Mouse (Mus musculus): ENCODE measurements at regions not wholly inside any gene's neighbourhood (a gene's known extent, or its start where the extent isn't known, plus 50 kb on each side); places are given as distances from the start of the nearest gene placed in this dataset.
"Not testable (repeated sequence)": the region's sequence is repeated elsewhere in the genome, so short reads cannot be mapped to it uniquely, and the experiment has no call there.

DNA sequence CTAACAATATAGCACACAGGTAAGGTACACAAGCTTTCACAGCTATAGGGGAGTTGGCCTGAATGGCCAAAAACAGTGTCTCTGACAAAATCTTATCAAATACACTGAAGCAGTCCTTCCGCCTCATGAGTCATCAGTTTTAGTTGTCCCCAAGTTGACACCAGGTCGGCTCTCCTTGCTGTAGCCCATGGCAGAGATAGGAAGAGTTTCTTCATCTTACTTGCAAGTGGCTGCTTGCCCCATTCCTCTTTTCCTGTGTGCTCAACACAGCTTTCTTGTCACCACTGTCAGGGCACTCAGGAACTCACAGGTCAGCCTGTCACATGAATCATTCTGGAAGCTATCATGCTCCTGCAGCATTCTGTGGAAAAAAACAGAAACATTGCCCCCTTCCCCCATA, 77.1 kb downstream of the Olfr721-ps1 start:
- H3K27ac ChIP-seq (ENCODE audit: insufficient read depth, low read depth, low read length); H3K27me3 ChIP-seq (replicated peaks; ENCODE audit: control insufficient read depth, insufficient read depth, low read length); DNase-seq; H3K4me1 ChIP-seq (ENCODE audit: control insufficient read depth, insufficient read depth, low read length); H3K36me3 ChIP-seq (ENCODE audit: control insufficient read depth, insufficient read depth, low read length); H3K4me3 ChIP-seq (ENCODE audit: insufficient read depth, low read depth, low read length): not testable (repeated sequence)
- WGBS: 62% methylated on average over 2 of the region's 2 CpGs

DNA sequence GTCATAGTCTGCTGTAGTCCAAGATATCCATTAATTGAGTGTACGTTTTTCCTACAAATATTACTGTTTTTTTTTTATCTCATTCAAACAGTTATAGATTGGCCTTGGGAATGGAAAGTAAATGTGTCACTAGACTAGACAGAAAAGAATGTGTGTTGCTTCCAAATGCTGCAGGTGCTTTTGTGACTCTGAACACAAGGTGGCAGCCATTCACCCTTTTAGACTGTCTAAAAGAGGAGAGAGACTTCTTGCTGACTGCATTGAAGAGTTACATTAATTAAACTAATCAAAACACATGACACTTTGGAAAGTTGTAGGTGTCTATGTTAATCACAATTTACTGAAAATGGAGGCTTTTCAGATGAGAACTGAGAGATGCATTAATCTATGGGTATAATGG, 80.7 kb downstream of the Olfr721-ps1 start:
- no peak overlapping the region for H3K27ac ChIP-seq (ENCODE audit: insufficient read depth, low read depth, low read length)
- no peaks in the 10 kb centered on the region for H3K36me3 ChIP-seq (ENCODE audit: control insufficient read depth, insufficient read depth, low read length)
- TF ChIP-seq CTCF (conservative IDR thresholded peaks at IDR 0.05; ENCODE audit: insufficient read depth, insufficient read length, low read depth, low read length): 0 out of 2 replicates have a peak, but pooled peaks have one; percentile 17
- no peak for TF ChIP-seq POLR2A (IDR thresholded peaks at IDR 0.05; ENCODE audit: low read depth, low read length)
- 32% methylated on average over 1 of the region's 1 CpGs for WGBS
- H3K27me3 ChIP-seq (replicated peaks; ENCODE audit: control insufficient read depth, insufficient read depth, low read length): no peaks in the 10 kb centered on the region
- no peaks in the 10 kb centered on the region for H3K4me1 ChIP-seq (ENCODE audit: control insufficient read depth, insufficient read depth, low read length)
- peak; percentile 57 for DNase-seq
- no peak overlapping the region for H3K4me3 ChIP-seq (ENCODE audit: insufficient read depth, low read depth, low read length)

DNA sequence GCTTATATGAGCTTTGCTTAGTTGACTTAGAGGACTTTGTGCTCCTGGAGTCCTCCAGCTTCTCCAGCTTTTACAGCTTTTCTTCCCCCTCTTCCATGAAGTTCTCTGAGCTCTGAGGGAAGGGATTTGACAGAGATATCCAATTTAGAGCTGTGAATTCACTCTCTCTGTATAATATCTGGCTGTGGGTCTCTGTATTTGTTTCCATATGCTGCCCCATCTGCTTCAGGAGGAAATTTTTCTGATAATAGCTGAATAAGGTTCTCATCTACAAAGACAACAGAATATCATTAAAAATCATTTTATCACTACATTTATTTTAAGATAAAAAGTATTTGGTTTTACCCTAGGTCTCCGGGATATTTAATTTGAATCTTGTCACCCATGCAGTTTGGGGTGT, 85.3 kb downstream of the Olfr721-ps1 start:
- WGBS: 97% methylated on average over 1 of the region's 1 CpGs
- Histone ChIP-seq H3K36me3 (ENCODE audit: control insufficient read depth, insufficient read depth, low read length) (no peaks in the 10 kb centered on the region), H3K27me3 (replicated peaks; ENCODE audit: control insufficient read depth, insufficient read depth, low read length) (no peaks in the 10 kb centered on the region)

DNA sequence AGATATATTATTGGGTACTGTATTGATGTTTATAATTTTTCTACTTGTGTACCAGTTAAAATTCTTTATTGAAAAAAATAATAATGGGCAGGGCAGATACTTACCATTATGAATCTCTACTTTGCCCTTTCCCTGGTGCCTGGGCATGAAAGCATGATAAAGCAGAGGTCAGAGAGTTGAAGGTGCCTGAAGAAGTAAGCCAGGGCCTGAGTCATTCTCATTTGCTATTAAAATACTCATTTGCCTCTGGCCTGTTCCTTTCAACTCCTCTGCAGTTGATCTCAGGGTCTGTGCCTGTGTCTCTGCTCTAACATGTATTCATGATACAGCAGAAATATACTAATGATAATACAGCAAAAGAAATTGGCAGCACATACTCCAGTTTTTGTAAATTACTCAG, 89.4 kb downstream of the Olfr721-ps1 start:
- no peak for DNase-seq
- Histone ChIP-seq H3K4me1 (ENCODE audit: control insufficient read depth, insufficient read depth, low read length) (no peaks in the 10 kb centered on the region), H3K27ac (ENCODE audit: insufficient read depth, low read depth, low read length) (no peak overlapping the region), H3K27me3 (replicated peaks; ENCODE audit: control insufficient read depth, insufficient read depth, low read length) (no peaks in the 10 kb centered on the region), H3K36me3 (ENCODE audit: control insufficient read depth, insufficient read depth, low read length) (no peaks in the 10 kb centered on the region), H3K4me3 (ENCODE audit: insufficient read depth, low read depth, low read length) (no peak overlapping the region)
- TF ChIP-seq POLR2A (IDR thresholded peaks at IDR 0.05; ENCODE audit: low read depth, low read length) (no peak), CTCF (conservative IDR thresholded peaks at IDR 0.05; ENCODE audit: insufficient read depth, insufficient read length, low read depth, low read length) (no peak)

More for the DNA sequence above, 85.3 kb downstream of the Olfr721-ps1 start:
- Histone ChIP-seq H3K4me1 (ENCODE audit: control insufficient read depth, insufficient read depth, low read length) (no peaks in the 10 kb centered on the region), H3K27ac (ENCODE audit: insufficient read depth, low read depth, low read length) (no peak overlapping the region), H3K4me3 (ENCODE audit: insufficient read depth, low read depth, low read length) (no peak overlapping the region)
- DNase-seq: no peak
- TF ChIP-seq POLR2A (IDR thresholded peaks at IDR 0.05; ENCODE audit: low read depth, low read length): no peak

DNA sequence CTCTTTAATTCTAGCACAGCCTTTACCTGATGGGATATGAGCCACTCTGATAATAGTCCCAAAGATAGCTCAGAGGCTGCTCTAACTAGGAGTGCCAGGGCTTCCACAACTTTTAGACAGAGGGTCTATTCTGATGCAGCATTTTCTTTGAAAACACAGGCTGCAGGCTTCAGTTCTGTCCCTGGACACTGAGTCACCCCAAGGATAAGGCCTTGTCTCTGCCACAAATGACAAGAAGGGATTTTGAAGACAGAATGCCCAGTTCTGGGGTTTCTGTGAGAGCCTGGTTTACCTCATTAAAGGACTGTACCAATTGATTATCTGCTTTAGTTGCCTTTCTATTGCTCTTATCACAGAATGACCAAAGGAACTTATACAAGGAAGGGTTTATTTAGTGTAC, 90.9 kb downstream of the Olfr721-ps1 start:
- no peaks in the 10 kb centered on the region for H3K27me3 ChIP-seq (replicated peaks; ENCODE audit: control insufficient read depth, insufficient read depth, low read length)
- H3K36me3 ChIP-seq (ENCODE audit: control insufficient read depth, insufficient read depth, low read length): no peaks in the 10 kb centered on the region
- no peak overlapping the region for H3K4me3 ChIP-seq (ENCODE audit: insufficient read depth, low read depth, low read length)
- DNase-seq: no peak
- H3K27ac ChIP-seq (ENCODE audit: insufficient read depth, low read depth, low read length): no peak overlapping the region
- no peaks in the 10 kb centered on the region for H3K4me1 ChIP-seq (ENCODE audit: control insufficient read depth, insufficient read depth, low read length)
- TF ChIP-seq CTCF (conservative IDR thresholded peaks at IDR 0.05; ENCODE audit: insufficient read depth, insufficient read length, low read depth, low read length) (no peak), POLR2A (IDR thresholded peaks at IDR 0.05; ENCODE audit: low read depth, low read length) (no peak)

DNA sequence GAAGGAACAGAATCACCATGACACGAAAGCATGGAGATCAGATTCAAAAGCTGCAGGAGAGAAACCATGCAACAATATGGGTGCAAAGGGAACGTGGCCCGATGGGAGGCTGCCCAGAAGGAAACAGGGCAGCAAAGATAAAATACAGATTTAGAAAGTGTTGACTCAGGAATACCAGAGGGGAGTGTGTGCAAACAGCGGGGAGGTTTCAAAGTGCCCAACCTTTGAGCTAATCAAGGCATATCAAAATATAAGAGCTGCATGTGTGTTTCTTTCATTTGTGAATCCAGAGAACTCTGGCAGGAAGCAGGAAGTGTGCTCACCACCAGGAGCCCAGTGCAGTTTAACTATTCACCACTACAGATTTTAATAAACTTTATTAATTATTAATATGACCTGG, 110.8 kb downstream of the Olfr721-ps1 start:
- TF ChIP-seq POLR2A (IDR thresholded peaks at IDR 0.05; ENCODE audit: low read depth, low read length) (no peak), CTCF (conservative IDR thresholded peaks at IDR 0.05; ENCODE audit: insufficient read depth, insufficient read length, low read depth, low read length) (no peak)
- Histone ChIP-seq H3K4me3 (ENCODE audit: insufficient read depth, low read depth, low read length) (no peak overlapping the region), H3K4me1 (ENCODE audit: control insufficient read depth, insufficient read depth, low read length) (no peaks in the 10 kb centered on the region), H3K27me3 (replicated peaks; ENCODE audit: control insufficient read depth, insufficient read depth, low read length) (no peaks in the 10 kb centered on the region; the same call in 1 of the 2 replicates), H3K27ac (ENCODE audit: insufficient read depth, low read depth, low read length) (no peak overlapping the region), H3K36me3 (ENCODE audit: control insufficient read depth, insufficient read depth, low read length) (no peaks in the 10 kb centered on the region)
- WGBS: 74% methylated on average over 4 of the region's 4 CpGs
- no peak for DNase-seq

DNA sequence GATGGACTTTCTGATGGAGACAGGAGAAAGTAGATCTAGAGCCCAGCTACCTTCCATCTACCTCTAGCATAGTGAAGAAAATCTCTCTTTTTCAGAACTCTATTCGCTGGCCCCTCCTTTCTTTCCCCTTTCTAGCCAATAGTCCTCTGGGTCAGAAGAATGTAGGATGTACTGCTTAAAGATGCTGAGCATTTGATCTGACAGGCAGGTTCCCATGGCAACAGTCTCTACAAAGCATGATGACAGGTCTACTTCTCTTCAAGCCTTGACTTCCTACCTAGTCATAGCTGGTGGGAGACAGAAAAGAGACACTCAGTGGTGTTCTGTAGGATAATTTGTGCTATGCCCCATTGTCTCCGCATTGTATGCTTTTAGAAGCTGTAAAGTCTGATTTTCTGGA, 112.0 kb downstream of the Olfr721-ps1 start:
- WGBS: 95% methylated on average over 2 of the region's 2 CpGs
- no peaks in the 10 kb centered on the region for H3K36me3 ChIP-seq (ENCODE audit: control insufficient read depth, insufficient read depth, low read length)
- no peak overlapping the region for H3K4me3 ChIP-seq (ENCODE audit: insufficient read depth, low read depth, low read length)
- no peak for DNase-seq
- H3K27ac ChIP-seq (ENCODE audit: insufficient read depth, low read depth, low read length): no peak overlapping the region
- H3K27me3 ChIP-seq (replicated peaks; ENCODE audit: control insufficient read depth, insufficient read depth, low read length): no peaks in the 10 kb centered on the region; the same call in 1 of the 2 replicates
- no peaks in the 10 kb centered on the region for H3K4me1 ChIP-seq (ENCODE audit: control insufficient read depth, insufficient read depth, low read length)
- no peak for TF ChIP-seq POLR2A (IDR thresholded peaks at IDR 0.05; ENCODE audit: low read depth, low read length)
- no peak for TF ChIP-seq CTCF (conservative IDR thresholded peaks at IDR 0.05; ENCODE audit: insufficient read depth, insufficient read length, low read depth, low read length)

DNA sequence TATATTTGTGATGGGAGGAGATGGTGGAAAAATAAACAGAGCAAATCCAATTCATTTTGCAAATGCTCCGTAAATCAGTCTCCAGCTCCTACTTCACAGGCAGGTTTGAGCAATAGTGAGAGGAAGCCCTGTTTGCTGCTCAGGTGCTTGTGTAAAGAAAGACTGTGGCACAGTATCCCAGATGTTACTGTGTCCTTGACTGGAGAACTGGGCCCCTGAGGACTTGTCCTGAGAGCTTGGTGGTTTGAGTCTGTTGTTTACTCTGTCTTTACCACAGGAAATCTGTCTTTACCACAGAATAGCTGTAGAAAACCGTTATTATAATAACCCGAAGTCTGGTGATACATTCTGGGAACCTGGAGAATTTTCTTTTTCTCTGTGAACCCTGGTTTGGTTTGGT, 112.4 kb downstream of the Olfr721-ps1 start:
- Histone ChIP-seq H3K36me3 (ENCODE audit: control insufficient read depth, insufficient read depth, low read length) (no peaks in the 10 kb centered on the region), H3K27me3 (replicated peaks; ENCODE audit: control insufficient read depth, insufficient read depth, low read length) (no peaks in the 10 kb centered on the region; the same call in 1 of the 2 replicates), H3K4me1 (ENCODE audit: control insufficient read depth, insufficient read depth, low read length) (no peaks in the 10 kb centered on the region), H3K27ac (ENCODE audit: insufficient read depth, low read depth, low read length) (no peak overlapping the region), H3K4me3 (ENCODE audit: insufficient read depth, low read depth, low read length) (no peak overlapping the region)
- 78% methylated on average over 3 of the region's 3 CpGs for WGBS
- no peak for DNase-seq
- TF ChIP-seq POLR2A (IDR thresholded peaks at IDR 0.05; ENCODE audit: low read depth, low read length): no peak
- TF ChIP-seq CTCF (conservative IDR thresholded peaks at IDR 0.05; ENCODE audit: insufficient read depth, insufficient read length, low read depth, low read length): no peak
